Mouse (Mus musculus) liver, embryonic 15.5 days (tissue): ENCODE data around the gene Fam83b. TPM values are rescaled to one million over a fixed set of nuclear protein-coding genes. Genes with fewer than 3 reads are reported as not detected.

Experiments
- ATAC-seq: fragments of 200-750 bp; cut with Nextera tagmentation; 2 replicates; pipeline ENCODE4 v1.8.0; 2017; ENCODE audit warnings: moderate number of reproducible peaks, mild to moderate bottlenecking, moderate library complexity; ENCODE audit not compliant: insufficient read depth
- H3K27ac ChIP-seq: fragments of 300-500 bp; sonication (generic); replicated peaks from 2 replicates; pipeline ENCODE4 v1.5.1; 2015; ENCODE audit warnings: mild to moderate bottlenecking, inconsistent platforms
- H3K27me3 ChIP-seq: fragments of 300-500 bp; sonication (generic); 2 replicates; pipeline ENCODE4 v1.6.1; 2015; ENCODE audit warnings: mild to moderate bottlenecking, inconsistent platforms
- H3K36me3 ChIP-seq: fragments of 300-500 bp; sonication (generic); replicated peaks from 2 replicates; pipeline ENCODE4 v1.6.1; 2015; ENCODE audit warnings: moderate library complexity, mild to moderate bottlenecking, inconsistent platforms
- H3K4me1 ChIP-seq: fragments of 300-500 bp; sonication (generic); replicated peaks from 2 replicates; pipeline ENCODE4 v1.6.1; 2015; ENCODE audit warnings: inconsistent platforms
- H3K4me2 ChIP-seq: fragments of 300-500 bp; sonication (generic); 2 replicates; pipeline ENCODE4 v1.6.1; 2015; ENCODE audit warnings: moderate library complexity, mild to moderate bottlenecking, inconsistent platforms
- H3K4me3 ChIP-seq: fragments of 300-500 bp; sonication (generic); replicated peaks from 2 replicates; pipeline ENCODE4 v1.5.1; 2015; ENCODE audit warnings: mild to moderate bottlenecking, inconsistent platforms
- H3K9ac ChIP-seq: fragments of 300-500 bp; sonication (generic); 2 replicates; pipeline ENCODE4 v1.6.1; 2015; ENCODE audit warnings: moderate library complexity, mild to moderate bottlenecking, inconsistent platforms
- H3K9me3 ChIP-seq: fragments of 300-500 bp; sonication (generic); replicated peaks from 2 replicates; pipeline ENCODE4 v1.6.1; 2016; ENCODE audit warnings: inconsistent platforms
- WGBS: fragments of 180-500 bp; shearing (Covaris S2); methylation state at CpG from one replicate; pipeline ENCODE4 v1.1.7; 2015; ENCODE audit warnings: mixed read lengths; ENCODE audit not compliant: insufficient replicate concordance; 5-methylcytosine and 5-hydroxymethylcytosine counted together
- polyA plus RNA-seq: library from polyadenylated mRNA; unstranded; fragments of >200 nt; fragmentation: Nextera tagmentation; extraction: Ambion mirVana; gene quantifications from 2 replicates; pipeline ENCODE4 v1.2.1, GENCODE M21; 2015

Fam83b gene
- polyA plus RNA-seq = 0.05 and 0.06 TPM in 2 replicates

DNA sequence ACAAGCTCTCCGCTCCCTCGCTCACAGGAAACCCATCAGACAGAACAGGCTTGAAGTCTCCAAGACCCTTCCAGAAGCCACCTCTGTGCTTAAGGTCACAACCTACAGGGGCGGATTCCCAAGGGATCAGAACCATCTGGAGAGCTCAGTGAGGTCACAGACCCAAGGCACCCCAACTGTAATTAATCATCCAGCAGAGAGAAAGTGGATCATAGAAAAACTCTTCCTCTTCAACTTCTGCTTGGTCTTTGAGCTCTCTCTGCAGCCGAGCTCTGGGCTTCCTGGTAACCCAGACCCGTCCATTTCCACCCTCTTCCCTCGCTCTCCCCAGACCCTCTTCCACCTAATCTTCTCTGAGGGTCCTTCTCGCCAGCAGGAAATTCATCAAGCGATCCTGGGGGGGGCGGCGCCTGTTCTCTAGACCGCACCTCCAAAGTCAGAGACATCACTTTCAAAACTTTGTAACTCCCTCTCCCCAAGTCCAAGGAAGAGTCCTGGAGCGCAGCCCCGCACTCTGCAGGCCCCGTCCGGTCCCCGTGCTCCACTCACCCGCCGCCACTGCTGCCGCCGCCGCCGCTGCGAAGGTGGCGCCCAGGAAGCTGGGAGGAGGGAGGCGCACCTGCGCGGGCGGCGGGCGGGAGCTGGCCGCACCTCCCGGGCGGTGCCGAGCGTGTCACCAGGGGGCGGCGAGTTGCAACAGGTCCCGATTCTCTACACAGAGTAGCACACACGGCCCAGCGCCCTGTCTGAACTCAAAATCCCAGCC, at the start of gene Fam83b:
Gene Fam83b, minus strand, starts transcription at position 602 of the 766 bp plus-strand sequence.
- Histone ChIP-seq H3K27ac (no peak within 1 kb of the TSS), H3K9me3 (no peaks in the 10 kb centered on the region), H3K4me1 (0 out of 2 replicates have a peak, but pooled peaks cover 2% of the 10 kb centered on the region), H3K27me3 (peaks cover 25% of the 10 kb centered on the region), H3K36me3 (no peaks in the 10 kb centered on the region), H3K4me3 (peak within 1 kb of the TSS; percentile 47), H3K4me2 (peak within 1 kb of the TSS; percentile 65), H3K9ac (no peak within 1 kb of the TSS)
- 2% methylated on average over 40 of the region's 40 CpGs for WGBS
- ATAC-seq = 0 out of 2 replicates have a peak, but pooled peaks have one; percentile 22

DNA sequence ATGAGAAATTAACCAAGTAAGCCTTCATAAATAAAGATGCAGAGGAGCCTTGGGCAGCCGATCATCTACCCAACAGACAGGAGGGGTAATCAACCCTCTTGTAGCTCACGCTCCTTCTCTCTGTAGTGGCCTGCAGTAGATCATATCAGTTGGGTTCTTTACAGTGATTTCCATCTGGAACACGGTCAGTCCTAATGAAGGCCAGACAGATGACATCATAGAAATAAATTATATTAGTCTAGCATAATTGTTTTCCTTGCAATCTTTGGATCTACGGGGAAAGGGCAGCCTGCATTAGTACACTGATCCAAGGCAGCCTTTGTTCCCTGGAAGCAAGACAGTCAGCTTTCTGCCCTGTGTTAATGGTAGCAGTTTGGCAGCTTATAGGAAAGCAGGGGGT, 47.2 kb upstream of the Fam83b start:
- Histone ChIP-seq H3K9ac (no peak overlapping the region), H3K27me3 (no peaks in the 10 kb centered on the region), H3K4me3 (no peak overlapping the region), H3K4me2 (no peak overlapping the region), H3K36me3 (no peaks in the 10 kb centered on the region), H3K9me3 (no peaks in the 10 kb centered on the region), H3K4me1 (no peaks in the 10 kb centered on the region), H3K27ac (no peak overlapping the region)
- no peak for ATAC-seq
- WGBS = 67% methylated on average over 4 of the region's 4 CpGs

DNA sequence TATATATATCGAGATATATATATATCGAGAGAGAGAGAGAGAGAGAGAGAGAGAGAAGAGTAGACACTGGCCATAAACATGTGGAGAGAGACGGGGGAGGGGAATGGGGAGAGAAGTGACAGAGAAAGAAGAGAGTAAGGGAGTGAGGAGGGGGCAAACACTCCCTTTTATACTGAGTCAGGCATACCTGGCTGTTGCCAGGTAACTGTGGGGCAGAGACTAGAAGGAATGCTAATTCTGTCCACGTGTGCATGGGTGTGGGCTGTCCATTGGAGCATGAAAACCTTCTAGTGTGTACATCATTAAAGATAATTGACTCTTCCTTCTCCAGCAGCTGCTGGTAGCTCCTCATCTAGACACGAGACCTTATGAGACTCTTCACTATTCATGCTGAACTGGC, 36.8 kb upstream of the Fam83b start:
- Histone ChIP-seq H3K27ac (no peak overlapping the region), H3K27me3 (no peaks in the 10 kb centered on the region), H3K4me3 (no peak overlapping the region), H3K9me3 (no peaks in the 10 kb centered on the region), H3K4me2 (no peak overlapping the region), H3K36me3 (no peaks in the 10 kb centered on the region), H3K4me1 (no peaks in the 10 kb centered on the region), H3K9ac (no peak overlapping the region)
- ATAC-seq = no peak
- 51% methylated on average over 5 of the region's 5 CpGs for WGBS

DNA sequence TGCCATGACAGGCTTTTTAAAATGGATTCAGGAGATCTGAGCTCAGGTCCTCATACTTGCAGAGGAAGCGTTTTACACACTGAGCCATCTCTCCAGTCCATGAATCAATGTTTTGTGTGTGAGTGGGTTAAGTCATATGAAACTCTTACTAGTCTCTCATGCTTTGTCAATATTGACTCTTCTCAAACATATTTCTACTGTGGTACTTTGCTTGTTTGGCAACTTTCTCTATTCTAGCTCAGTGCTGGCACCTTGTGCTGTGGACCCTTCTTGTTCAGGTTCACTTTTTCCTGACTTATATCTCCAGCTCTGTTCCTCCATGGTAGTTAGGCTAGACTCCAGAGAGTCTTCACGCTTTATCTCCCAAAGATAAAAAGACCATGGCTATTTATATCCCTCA, 36.0 kb upstream of the Fam83b start:
- Histone ChIP-seq H3K27ac (no peak overlapping the region), H3K4me1 (no peaks in the 10 kb centered on the region), H3K9ac (no peak overlapping the region), H3K27me3 (no peaks in the 10 kb centered on the region), H3K36me3 (no peaks in the 10 kb centered on the region), H3K4me2 (no peak overlapping the region), H3K4me3 (no peak overlapping the region), H3K9me3 (no peaks in the 10 kb centered on the region)
- 38% methylated on average over 2 of the region's 2 CpGs for WGBS
- ATAC-seq = no peak

DNA sequence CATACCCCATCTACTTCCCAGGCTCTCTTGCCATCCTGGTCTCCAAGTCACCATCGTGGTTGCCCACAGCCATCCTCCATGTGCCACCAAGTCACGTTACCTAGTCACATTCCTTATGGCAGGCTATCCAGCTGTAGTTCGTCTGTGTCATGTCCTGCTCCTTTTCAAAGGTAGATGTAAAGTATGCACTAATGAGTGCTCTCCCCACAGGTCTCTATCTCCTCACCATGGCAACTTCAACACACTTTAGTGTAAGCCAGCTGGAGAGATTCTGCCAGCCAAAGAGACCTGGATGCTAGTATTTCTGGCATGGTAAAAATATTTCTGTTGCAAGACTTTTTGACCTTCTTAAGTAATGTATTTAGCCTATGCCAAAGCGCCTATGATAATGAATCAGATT, 30.5 kb upstream of the Fam83b start:
- 43% methylated on average over 4 of the region's 4 CpGs for WGBS
- Histone ChIP-seq H3K4me2 (no peak overlapping the region), H3K4me3 (no peak overlapping the region), H3K9ac (no peak overlapping the region), H3K27ac (no peak overlapping the region), H3K9me3 (no peaks in the 10 kb centered on the region), H3K4me1 (no peaks in the 10 kb centered on the region), H3K27me3 (no peaks in the 10 kb centered on the region), H3K36me3 (no peaks in the 10 kb centered on the region)
- ATAC-seq = no peak

DNA sequence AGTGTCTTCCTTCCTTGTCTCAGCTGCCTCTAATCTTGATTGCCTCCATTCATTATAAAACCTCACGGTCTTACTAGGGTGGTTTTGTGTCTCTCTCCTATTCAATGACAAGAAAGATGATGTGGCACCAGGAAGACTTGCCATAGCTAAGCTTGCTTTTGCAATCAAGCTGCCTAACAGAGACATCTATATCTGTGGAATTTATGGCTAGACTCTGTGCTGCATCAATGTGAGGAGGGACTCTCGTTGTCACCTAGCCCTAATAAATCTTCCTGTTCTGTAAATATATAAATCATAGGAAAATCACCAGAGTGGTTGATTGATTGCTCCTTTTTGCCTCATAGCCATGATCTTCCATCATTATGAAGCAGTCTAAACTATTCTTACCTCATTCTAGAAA, 26.9 kb upstream of the Fam83b start:
- no peak for ATAC-seq
- H3K36me3 ChIP-seq = no peaks in the 10 kb centered on the region
- no peak overlapping the region for H3K27ac ChIP-seq
- no peak overlapping the region for H3K4me3 ChIP-seq
- H3K4me2 ChIP-seq = no peak overlapping the region
- no peaks in the 10 kb centered on the region for H3K4me1 ChIP-seq
- no peaks in the 10 kb centered on the region for H3K9me3 ChIP-seq
- 31% methylated on average over 2 of the region's 2 CpGs for WGBS
- H3K27me3 ChIP-seq = no peaks in the 10 kb centered on the region
- H3K9ac ChIP-seq = no peak overlapping the region

DNA sequence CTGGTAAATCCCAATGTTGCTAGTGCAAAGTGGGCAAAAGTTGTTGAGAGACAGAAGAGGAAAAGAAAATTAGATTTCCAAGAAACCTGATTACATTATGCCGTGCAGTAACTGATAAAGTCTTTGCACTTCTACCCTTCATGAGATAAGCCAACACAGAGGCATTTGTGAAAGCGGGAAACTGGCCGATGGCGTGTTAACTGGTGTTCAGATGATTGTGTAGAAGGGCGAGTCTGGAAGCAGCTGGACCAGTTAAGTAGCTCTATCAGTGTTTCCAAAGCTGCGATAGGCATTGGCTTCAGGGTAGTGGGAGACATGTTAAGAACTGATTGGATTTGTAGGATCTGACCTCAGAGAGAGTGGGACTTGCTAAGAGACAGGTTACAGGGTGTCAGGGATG, 17.0 kb upstream of the Fam83b start:
- Histone ChIP-seq H3K9me3 (no peaks in the 10 kb centered on the region), H3K9ac (no peak overlapping the region), H3K4me1 (no peaks in the 10 kb centered on the region), H3K36me3 (no peaks in the 10 kb centered on the region), H3K27ac (no peak overlapping the region), H3K27me3 (no peaks in the 10 kb centered on the region), H3K4me3 (no peak overlapping the region), H3K4me2 (no peak overlapping the region)
- 50% methylated on average over 6 of the region's 6 CpGs for WGBS
- no peak for ATAC-seq

DNA sequence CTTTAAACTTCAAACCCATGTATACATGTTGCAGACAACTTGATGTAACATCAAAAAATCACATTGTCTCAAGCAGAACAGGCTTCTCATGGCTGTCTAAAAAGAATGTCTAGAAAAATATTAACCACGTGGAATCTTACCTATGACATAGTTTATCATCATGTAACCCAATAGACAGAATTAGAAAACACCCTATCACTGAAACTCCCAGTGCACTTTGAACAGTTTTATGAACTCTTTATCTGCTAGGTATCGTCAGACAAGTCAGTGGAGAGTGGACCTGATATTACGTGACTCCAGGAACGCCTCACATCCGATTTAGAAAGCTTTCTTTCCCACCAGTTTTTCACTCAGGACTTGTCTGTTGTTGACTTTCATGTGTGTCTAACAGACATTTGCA, 15.1 kb upstream of the Fam83b start:
- Histone ChIP-seq H3K9me3 (no peaks in the 10 kb centered on the region), H3K4me1 (no peaks in the 10 kb centered on the region), H3K27me3 (no peaks in the 10 kb centered on the region), H3K9ac (no peak overlapping the region), H3K4me3 (no peak overlapping the region), H3K27ac (no peak overlapping the region), H3K36me3 (no peaks in the 10 kb centered on the region), H3K4me2 (no peak overlapping the region)
- no peak for ATAC-seq
- 67% methylated on average over 5 of the region's 5 CpGs for WGBS

DNA sequence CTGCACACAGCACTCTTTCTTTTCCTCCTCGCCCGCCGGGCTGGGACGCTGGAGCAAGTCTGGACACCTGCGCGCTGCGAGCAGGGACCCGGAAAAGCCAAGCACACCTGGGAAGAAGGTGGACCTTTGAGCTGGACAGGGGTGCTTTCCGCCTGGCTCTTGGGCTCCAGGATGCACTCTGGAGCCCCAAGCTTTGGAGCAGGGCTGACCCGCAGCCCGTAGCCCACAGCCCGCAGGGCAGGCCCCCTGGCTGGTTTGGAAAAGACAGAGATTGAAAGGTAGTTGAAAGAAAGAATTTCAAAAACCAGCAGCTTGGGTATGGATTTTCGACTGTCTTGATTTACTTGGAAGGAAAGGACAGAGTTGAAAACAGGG, 352 bp upstream of the Fam83b start:
- H3K36me3 ChIP-seq = no peaks in the 10 kb centered on the region
- no peak overlapping the region for H3K9ac ChIP-seq
- peak overlapping the region; percentile 65 for H3K4me2 ChIP-seq
- no peaks in the 10 kb centered on the region for H3K9me3 ChIP-seq
- H3K27ac ChIP-seq = no peak overlapping the region
- WGBS = 10% methylated on average over 13 of the region's 13 CpGs
- no peak for ATAC-seq
- H3K4me3 ChIP-seq = peak overlapping the region; percentile 47
- peaks cover 25% of the 10 kb centered on the region for H3K27me3 ChIP-seq
- 0 out of 2 replicates have a peak, but pooled peaks cover 2% of the 10 kb centered on the region for H3K4me1 ChIP-seq

DNA sequence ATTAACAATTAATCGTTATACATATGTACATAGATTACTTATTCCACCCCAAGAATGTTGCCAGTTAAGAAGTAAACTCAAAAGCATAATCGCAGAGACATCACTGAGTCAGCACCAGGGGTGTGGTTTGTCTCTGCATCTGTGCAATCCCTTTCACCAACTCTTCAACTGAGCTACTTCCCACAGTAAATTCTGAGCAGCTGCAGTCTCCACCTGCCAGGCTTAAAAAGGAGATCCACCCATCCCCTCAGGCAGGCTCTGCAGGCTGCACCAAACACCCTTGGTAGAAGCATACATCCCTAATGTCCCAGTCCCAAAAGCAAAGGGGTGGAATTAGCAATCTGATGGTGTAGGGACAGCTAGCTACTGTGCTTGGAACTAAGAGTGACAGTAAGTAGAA, 1.3 kb downstream of the Fam83b start:
- H3K9ac ChIP-seq = no peak overlapping the region
- no peaks in the 10 kb centered on the region for H3K36me3 ChIP-seq
- peaks cover 25% of the 10 kb centered on the region for H3K27me3 ChIP-seq
- 0 out of 2 replicates have a peak, but pooled peaks cover 2% of the 10 kb centered on the region for H3K4me1 ChIP-seq
- H3K9me3 ChIP-seq = no peaks in the 10 kb centered on the region
- 43% methylated on average over 2 of the region's 2 CpGs for WGBS
- H3K4me3 ChIP-seq = no peak overlapping the region
- H3K4me2 ChIP-seq = no peak overlapping the region
- no peak overlapping the region for H3K27ac ChIP-seq
- no peak for ATAC-seq

DNA sequence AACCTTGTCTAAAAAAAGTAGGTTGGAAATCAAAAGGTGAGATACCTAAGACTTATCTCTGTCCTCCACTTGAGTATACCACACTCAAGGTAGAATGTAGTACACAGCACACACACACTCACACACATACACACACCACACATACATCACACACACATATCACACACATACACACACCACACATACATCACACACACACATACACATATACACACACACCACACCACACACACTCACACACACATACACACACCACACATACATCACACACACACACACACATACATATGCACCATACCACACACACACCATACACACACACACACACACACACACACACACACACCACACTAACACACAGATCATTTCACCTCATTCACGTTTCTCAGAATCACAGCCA, 2.8 kb downstream of the Fam83b start:
- Histone ChIP-seq H3K9me3 (no peaks in the 10 kb centered on the region), H3K4me2 (no peak overlapping the region), H3K27me3 (peaks cover 25% of the 10 kb centered on the region), H3K4me3 (no peak overlapping the region), H3K36me3 (no peaks in the 10 kb centered on the region), H3K9ac (no peak overlapping the region), H3K27ac (no peak overlapping the region), H3K4me1 (peaks cover 11% of the 10 kb centered on the region; the same call in 1 of the 2 replicates)
- WGBS = 37% methylated on average over 1 of the region's 1 CpGs
- no peak for ATAC-seq

DNA sequence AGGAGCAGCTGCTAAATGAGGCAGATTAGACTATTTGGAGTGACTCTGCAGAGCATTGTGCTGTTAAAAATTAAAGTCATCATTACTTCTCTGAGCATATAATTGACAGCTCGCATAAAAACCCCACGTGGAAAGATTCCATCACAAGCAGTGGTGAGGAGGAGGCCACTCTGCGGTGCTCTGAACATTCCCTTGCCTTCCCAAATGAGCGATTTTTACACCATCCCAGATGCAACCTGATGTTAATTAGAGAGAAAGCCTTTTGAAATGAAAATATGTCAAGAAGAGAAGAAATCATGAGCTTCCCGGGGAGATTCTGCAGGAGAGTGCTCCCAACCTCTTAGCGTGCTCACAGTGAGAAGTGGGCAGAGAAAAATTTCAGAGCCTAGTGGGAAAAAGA, 4.1 kb downstream of the Fam83b start:
- no peak overlapping the region for H3K9ac ChIP-seq
- WGBS = 48% methylated on average over 6 of the region's 6 CpGs
- no peaks in the 10 kb centered on the region for H3K36me3 ChIP-seq
- no peak overlapping the region for H3K27ac ChIP-seq
- H3K4me1 ChIP-seq = peaks cover 15% of the 10 kb centered on the region; the same call in 1 of the 2 replicates
- H3K4me3 ChIP-seq = no peak overlapping the region
- H3K9me3 ChIP-seq = no peaks in the 10 kb centered on the region
- ATAC-seq = no peak
- H3K4me2 ChIP-seq = no peak overlapping the region
- H3K27me3 ChIP-seq = peaks cover 22% of the 10 kb centered on the region
